Comparison of ENCODE assay signal across 15 mouse cellular contexts in genomic region chr2:125484164-125484563, GRCm38 (mm10). TPM values are rescaled to one million over a fixed set of nuclear protein-coding genes. Genes with fewer than 3 reads are reported as not detected.
DNase-seq lines count a peak whose midpoint lies in the region; ATAC-seq and TF ChIP-seq lines count a peak whose summit lies in the region.
"Had no signal": no experiment of that assay in that cellular context is flagged by ENCODE, and none has a peak within 500 bp of the region (broad histone marks: within the 10 kb centered on the region; RNA-seq: fewer than 3 reads in every experiment).

No protein-coding gene starts in this region.

- peak; percentile 33; the same call in 1 of the 2 replicates for TF ChIP-seq EP300 in lung, postnatal 0 days (IDR thresholded peaks at IDR 0.05)

- TF ChIP-seq POLR2A in embryonic fibroblast, embryonic 13.5 days (IDR thresholded peaks at IDR 0.05; ENCODE audit: low read depth, low read length) = no peak

- peak; percentile 45 for DNase-seq in gastrocnemius, adult 18-20 months (ENCODE audit: low spot score)
- no peak for DNase-seq in gastrocnemius, postnatal 10 days
- peak; percentile 18 for DNase-seq in kidney, adult 9 months
- DNase-seq in kidney, adult 18-20 months = no peak
- peak; percentile 79 for DNase-seq in lung, postnatal 0 days (ENCODE audit: low spot score)
- no peak for DNase-seq in cerebellum, adult 11 months
- no peak for DNase-seq in spleen, adult 18-20 months
- DNase-seq: adrenal gland, postnatal 36 days; right cerebral cortex, postnatal 14 days; thymus, postnatal 36 days had no signal

- ATAC-seq in lung, postnatal 0 days = peak; percentile 77
- ATAC-seq: forebrain, embryonic 13.5 days had no signal

- no peak for TF ChIP-seq CTCF in embryonic fibroblast, embryonic 13.5 days (IDR thresholded peaks at IDR 0.05; ENCODE audit: borderline replicate concordance, insufficient read depth, low read length)
- TF ChIP-seq CTCF in lung, postnatal 0 days (IDR thresholded peaks at IDR 0.05) = no peak

- H3K4me3 ChIP-seq in embryonic fibroblast, embryonic 13.5 days (ENCODE audit: insufficient read depth, low read length) = no peak overlapping the region
- H3K4me3 ChIP-seq in lung, postnatal 0 days (ENCODE audit: low read depth, low read length) = no peak overlapping the region
- H3K4me3 ChIP-seq: forebrain, embryonic 13.5 days; limb, embryonic 10.5 days had no signal

- no peak overlapping the region for H3K4me2 ChIP-seq in lung, postnatal 0 days (replicated peaks; ENCODE audit: low read depth, low read length)
- H3K4me2 ChIP-seq: forebrain, embryonic 13.5 days had no signal

- H3K9ac ChIP-seq in lung, postnatal 0 days (replicated peaks; ENCODE audit: low read depth) = no peak overlapping the region
- H3K9ac ChIP-seq: forebrain, embryonic 13.5 days; liver, embryonic 14.5 days had no signal

- peaks cover 22% of the 10 kb centered on the region for H3K4me1 ChIP-seq in embryonic fibroblast, embryonic 13.5 days (ENCODE audit: control insufficient read depth, insufficient read depth, low read length)
- H3K4me1 ChIP-seq in lung, postnatal 0 days (ENCODE audit: insufficient read depth, low read depth, low read length) = 0 out of 2 replicates have a peak, but pooled peaks cover 3% of the 10 kb centered on the region
- H3K4me1 ChIP-seq: forebrain, embryonic 13.5 days had no signal

- H3K9me3 ChIP-seq in lung, postnatal 0 days (ENCODE audit: low read length) = no peaks in the 10 kb centered on the region
- H3K9me3 ChIP-seq: forebrain, embryonic 13.5 days; limb, embryonic 10.5 days had no signal

- peak overlapping the region; percentile 58; the same call in 1 of the 2 replicates for H3K27ac ChIP-seq in embryonic fibroblast, embryonic 13.5 days (ENCODE audit: insufficient read depth, low read length)
- H3K27ac ChIP-seq in lung, postnatal 0 days (ENCODE audit: low read length) = no peak overlapping the region
- H3K27ac ChIP-seq: forebrain, embryonic 13.5 days; limb, embryonic 10.5 days; liver, embryonic 14.5 days had no signal

- H3K36me3 ChIP-seq in lung, postnatal 0 days (ENCODE audit: insufficient read depth, low read length) = no peaks in the 10 kb centered on the region
- H3K36me3 ChIP-seq: limb, embryonic 10.5 days had no signal

- H3K27me3 ChIP-seq in lung, postnatal 0 days (replicated peaks; ENCODE audit: insufficient read depth, low read length) = no peaks in the 10 kb centered on the region
- H3K27me3 ChIP-seq: forebrain, embryonic 13.5 days had no signal

RNA-seq across cellular contexts. Expression of gene Gm9913, which starts 20.7 kb away (rescaled TPM):
- under 1 TPM in 1 of 2 experiments, not detected in 1; 0.09 TPM for total RNA-seq in gastrocnemius, adult 18-20 months (2021)
- total RNA-seq in gastrocnemius, postnatal 10 days (2021) = under 1 TPM; 0.23 to 0.38 TPM
- 1.3 and 1.4 TPM in 2 replicates for polyA plus RNA-seq in embryonic fibroblast, embryonic 13.5 days (2011; ENCODE audit: insufficient read length, low read depth, missing spikeins)
- polyA plus RNA-seq in lung, postnatal 0 days (2015; fragmentation: Nextera tagmentation; extraction: Ambion mirVana) = 0.33 and 0.68 TPM in 2 replicates
- total RNA-seq: adrenal gland, postnatal 36 days; common myeloid progenitor, adult 5-6 weeks had no signal
- polyA plus RNA-seq: forebrain, embryonic 13.5 days; liver, embryonic 14.5 days had no signal

RNA-seq across cellular contexts. Expression of gene Fbn1, which starts 23.6 kb away (rescaled TPM):
- total RNA-seq in gastrocnemius, adult 18-20 months (2021) = 10 to 100 TPM; 27.7 to 33.8 TPM
- 100 to 1,000 TPM; 212 to 274 TPM for total RNA-seq in gastrocnemius, postnatal 10 days (2021)
- polyA plus RNA-seq in embryonic fibroblast, embryonic 13.5 days (2011; ENCODE audit: insufficient read length, low read depth, missing spikeins) = 593 and 598 TPM in 2 replicates
- 23.6 and 25.7 TPM in 2 replicates for polyA plus RNA-seq in lung, postnatal 0 days (2015; fragmentation: Nextera tagmentation; extraction: Ambion mirVana)

Comparison
In these comparisons a context has a peak if more than half of its experiments do, and no peak if none do; other contexts are left out.
1. DNase-seq: peak in gastrocnemius, adult 18-20 months (single experiment), kidney, adult 9 months (single experiment) and lung, postnatal 0 days (single experiment); none in gastrocnemius, postnatal 10 days (single experiment), kidney, adult 18-20 months (single experiment), cerebellum, adult 11 months (single experiment) and spleen, adult 18-20 months (0 of 2).
2. RNA of gene Fbn1, which starts 23.6 kb away (total RNA-seq): 212 to 274 TPM in gastrocnemius, postnatal 10 days; 27.7 to 33.8 TPM in gastrocnemius, adult 18-20 months; every median in the first group is over 4 times any median in the second.